Mouse (Mus musculus) liver, embryonic 13.5 days (tissue): ENCODE measurements around the gene Rarg. TPM values are rescaled to one million over a fixed set of nuclear protein-coding genes. Genes with fewer than 3 reads are reported as not detected.

ENCODE experiments used
- ATAC-seq: fragments of 200-750 bp; cut with Nextera tagmentation; 2 replicates; pipeline ENCODE4 v1.8.0; 2017; ENCODE audit warnings: low read depth, mild to moderate bottlenecking, moderate number of reproducible peaks, moderate library complexity
- DNase-seq: peaks from one replicate; pipeline ENCODE4 v3.0.0; 2022
- H3K27ac ChIP-seq: fragments of 300-500 bp; sonication (generic); 2 replicates; pipeline ENCODE4 v1.5.1; 2015; ENCODE audit warnings: moderate library complexity, mild to moderate bottlenecking, inconsistent platforms
- H3K27me3 ChIP-seq: fragments of 300-500 bp; sonication (generic); 2 replicates; pipeline ENCODE4 v1.6.1; 2015; ENCODE audit warnings: mild to moderate bottlenecking, inconsistent platforms
- H3K36me3 ChIP-seq: fragments of 300-500 bp; sonication (generic); 2 replicates; pipeline ENCODE4 v1.6.1; 2015; ENCODE audit warnings: mild to moderate bottlenecking, inconsistent platforms
- H3K4me1 ChIP-seq: fragments of 300-500 bp; sonication (generic); replicated peaks from 2 replicates; pipeline ENCODE4 v1.6.1; 2015; ENCODE audit warnings: inconsistent platforms
- H3K4me2 ChIP-seq: fragments of 300-500 bp; sonication (generic); 2 replicates; pipeline ENCODE4 v1.6.1; 2015; ENCODE audit warnings: inconsistent platforms, mild to moderate bottlenecking, moderate library complexity
- H3K4me3 ChIP-seq: fragments of 300-500 bp; sonication (generic); replicated peaks from 2 replicates; pipeline ENCODE4 v1.5.1; 2015; ENCODE audit warnings: mild to moderate bottlenecking, inconsistent platforms
- H3K9ac ChIP-seq: fragments of 300-500 bp; sonication (generic); 2 replicates; pipeline ENCODE4 v1.6.1; 2015; ENCODE audit warnings: mild to moderate bottlenecking, inconsistent platforms
- H3K9me3 ChIP-seq: fragments of 300-500 bp; sonication (generic); replicated peaks from 2 replicates; pipeline ENCODE4 v1.6.1; 2016; ENCODE audit warnings: inconsistent platforms
- WGBS: fragments of 180-500 bp; shearing (Covaris S2); methylation state at CpG from one replicate; pipeline ENCODE4 v1.1.7; 2015; ENCODE audit not compliant: insufficient replicate concordance; 5-methylcytosine and 5-hydroxymethylcytosine counted together
- polyA plus RNA-seq: library from polyadenylated mRNA; unstranded; fragments of >200 nt; fragmentation: Nextera tagmentation; extraction: Ambion mirVana; gene quantifications from 2 replicates; pipeline ENCODE4 v1.2.1, GENCODE M21; 2015

Rarg gene
- polyA plus RNA-seq, 1 experiment from 2014 or later: 2.5 TPM

DNA sequence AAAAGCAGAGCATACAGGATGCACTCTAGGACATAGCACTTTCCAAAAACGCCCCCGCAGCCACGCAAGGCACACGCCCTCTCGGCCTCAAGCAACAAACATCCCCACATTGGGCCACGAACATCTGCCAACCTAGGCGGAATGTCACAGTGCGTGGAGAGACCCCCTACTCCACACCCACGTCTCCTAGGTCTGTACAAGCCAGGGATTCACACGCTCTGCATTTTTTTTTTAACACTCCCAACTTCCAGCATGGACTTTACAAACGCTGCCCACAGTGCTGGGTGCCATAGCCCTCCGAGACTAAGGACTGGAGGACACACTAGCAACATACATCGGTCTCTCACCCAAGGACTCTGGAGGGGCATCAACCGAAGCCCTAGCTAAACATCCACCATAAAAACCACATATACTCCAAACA, 11.8 kb downstream of the Rarg start:
- peaks cover 64% of the 10 kb centered on the region for H3K4me1 ChIP-seq
- WGBS: 19% methylated on average over 14 of the region's 14 CpGs
- peak overlapping the region; percentile 60 for H3K9ac ChIP-seq
- H3K4me2 ChIP-seq: peak overlapping the region; percentile 75
- ATAC-seq: no peak
- peaks cover 100% of the 10 kb centered on the region for H3K27me3 ChIP-seq
- H3K9me3 ChIP-seq: no peaks in the 10 kb centered on the region
- DNase-seq: no peak
- H3K4me3 ChIP-seq: peak overlapping the region; percentile 58
- H3K27ac ChIP-seq: no peak overlapping the region; the same call in 1 of the 2 replicates
- H3K36me3 ChIP-seq: no peaks in the 10 kb centered on the region

DNA sequence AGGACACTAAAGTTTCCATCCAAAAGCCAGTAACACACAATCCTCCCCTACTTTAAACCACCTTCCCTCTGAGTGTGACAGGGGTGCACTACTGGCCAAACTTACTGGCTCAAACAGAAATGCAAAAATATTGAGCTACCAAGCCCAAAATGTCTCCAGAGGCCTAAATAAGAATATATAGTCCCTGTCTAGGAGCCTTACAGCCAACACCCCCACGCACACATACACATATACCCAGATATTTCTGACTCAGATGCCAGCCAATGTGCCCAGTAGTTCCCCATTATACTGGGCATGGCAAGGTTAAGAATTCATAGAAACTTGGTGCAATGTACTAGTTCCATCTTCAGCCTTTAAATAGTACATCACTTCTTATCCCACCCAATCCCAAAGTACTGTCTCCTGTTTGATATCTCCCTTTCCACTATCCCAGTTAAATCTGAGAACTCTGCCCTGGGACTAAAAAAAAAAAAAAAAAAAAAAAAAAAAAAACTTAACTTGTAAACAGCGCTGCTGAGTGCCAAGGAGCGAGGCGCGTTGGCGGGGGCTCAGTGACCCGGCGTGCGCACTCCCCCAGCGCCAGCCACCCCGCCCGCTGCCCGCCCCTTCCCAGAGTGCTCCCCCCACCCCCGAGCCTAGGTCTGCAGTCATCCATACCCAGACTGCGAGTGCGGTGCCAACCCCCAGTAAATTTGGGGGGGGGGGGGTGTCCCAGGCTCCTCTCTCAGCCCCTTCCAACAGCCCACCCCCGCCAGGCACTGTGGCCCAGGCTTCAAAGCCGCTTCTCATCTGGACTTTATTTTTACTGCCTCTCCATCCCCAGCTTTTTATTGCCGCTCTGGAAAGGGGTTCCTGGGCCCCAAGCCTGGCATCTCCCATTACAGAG, 12.8 kb downstream of the Rarg start:
- peaks cover 96% of the 10 kb centered on the region for H3K27me3 ChIP-seq
- H3K4me2 ChIP-seq: peak overlapping the region; percentile 75
- WGBS: 34% methylated on average over 19 of the region's 19 CpGs
- peak overlapping the region; percentile 41 for H3K27ac ChIP-seq
- peaks cover 62% of the 10 kb centered on the region for H3K4me1 ChIP-seq
- no peak for ATAC-seq
- DNase-seq: no peak
- peak overlapping the region; percentile 58 for H3K4me3 ChIP-seq
- H3K9ac ChIP-seq: peak overlapping the region; percentile 8; the same call in 1 of the 2 replicates
- no peaks in the 10 kb centered on the region for H3K9me3 ChIP-seq
- no peaks in the 10 kb centered on the region for H3K36me3 ChIP-seq

DNA sequence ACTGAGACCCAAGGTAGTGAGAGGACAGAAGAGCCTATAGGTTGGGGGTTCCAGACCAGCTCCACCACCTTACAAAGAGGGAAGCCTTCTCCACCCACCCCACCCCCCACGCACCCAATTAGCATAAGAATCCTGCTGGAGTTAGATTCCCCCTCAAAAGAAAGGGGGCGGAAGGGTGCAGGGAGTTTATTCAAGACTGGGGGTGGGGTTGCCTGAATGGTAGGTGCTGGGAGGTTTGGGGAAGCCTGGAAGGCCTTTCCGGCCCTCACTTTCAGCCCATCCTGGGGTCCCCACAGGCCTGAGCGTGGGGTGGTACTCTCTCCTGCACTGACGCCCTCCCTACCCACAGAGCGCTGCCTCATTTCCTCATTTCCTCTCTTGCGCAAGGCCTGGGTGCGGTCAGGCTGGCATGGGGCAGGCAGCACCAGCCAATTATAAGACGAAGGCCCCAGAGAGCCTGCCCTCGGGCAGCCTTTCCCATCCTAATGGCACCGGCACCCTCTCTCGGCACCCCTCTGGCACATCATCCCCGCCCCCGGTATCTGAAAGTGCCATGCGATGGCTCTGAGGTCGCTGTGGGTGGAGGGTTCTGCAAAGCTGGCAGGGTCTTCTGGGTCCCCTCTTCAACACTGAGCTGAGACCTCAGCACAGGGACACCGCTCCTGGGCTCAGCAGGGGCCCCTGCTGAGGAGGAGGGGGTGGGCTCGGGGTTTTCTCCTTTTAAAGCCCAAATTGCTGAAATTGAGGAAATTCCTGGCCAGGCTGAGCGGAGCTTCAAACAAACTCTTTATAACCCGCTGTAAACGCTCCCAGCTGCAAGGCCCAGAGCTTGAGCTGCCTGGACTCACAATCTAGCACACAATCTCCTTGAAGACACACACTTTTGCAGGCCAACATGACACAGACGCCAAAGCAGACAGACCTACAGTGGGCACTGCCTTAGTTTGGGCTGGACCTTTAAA, 13.8 kb downstream of the Rarg start:
- H3K27ac ChIP-seq: peak overlapping the region; percentile 41
- 11% methylated on average over 22 of the region's 22 CpGs for WGBS
- no peaks in the 10 kb centered on the region for H3K36me3 ChIP-seq
- peaks cover 88% of the 10 kb centered on the region for H3K27me3 ChIP-seq
- ATAC-seq (no peak), DNase-seq (peak; percentile 37)
- no peaks in the 10 kb centered on the region for H3K9me3 ChIP-seq
- peaks cover 54% of the 10 kb centered on the region for H3K4me1 ChIP-seq
- H3K9ac ChIP-seq: 0 out of 2 replicates have a peak overlapping the region, but pooled peaks have one; percentile 2
- peak overlapping the region; percentile 3; the same call in 1 of the 2 replicates for H3K4me3 ChIP-seq
- peak overlapping the region; percentile 34 for H3K4me2 ChIP-seq

GRCm38 (mm10) chr15:102242404-102243228, 14.7 kb downstream of the Rarg start:
- Histone ChIP-seq H3K4me3 (no peak overlapping the region), H3K27me3 (peaks cover 79% of the 10 kb centered on the region), H3K4me1 (peaks cover 48% of the 10 kb centered on the region), H3K9ac (no peak overlapping the region), H3K36me3 (no peaks in the 10 kb centered on the region), H3K9me3 (no peaks in the 10 kb centered on the region), H3K4me2 (peak overlapping the region; percentile 34; the same call in 1 of the 2 replicates), H3K27ac (0 out of 2 replicates have a peak overlapping the region, but pooled peaks have one; percentile 10)
- WGBS: 56% methylated on average over 12 of the region's 12 CpGs
- DNase-seq: no peak
- no peak for ATAC-seq

- ATAC-seq (peak; percentile 37; the same call in 1 of the 2 replicates), DNase-seq (no peak)
- no peaks in the 10 kb centered on the region for H3K36me3 ChIP-seq
- no peak overlapping the region for H3K4me2 ChIP-seq
- H3K27me3 ChIP-seq: peaks cover 59% of the 10 kb centered on the region
- H3K4me3 ChIP-seq: no peak overlapping the region
- no peaks in the 10 kb centered on the region for H3K9me3 ChIP-seq
- no peak overlapping the region for H3K9ac ChIP-seq
- H3K4me1 ChIP-seq: peaks cover 37% of the 10 kb centered on the region
- 49% methylated on average over 4 of the region's 4 CpGs for WGBS
- peak overlapping the region; percentile 4; the same call in 1 of the 2 replicates for H3K27ac ChIP-seq
These were observed 16.7 kb downstream of the Rarg start for GRCm38 (mm10) chr15:102240607-102241006.

GRCm38 (mm10) chr15:102239851-102240250, 17.5 kb downstream of the Rarg start:
- Histone ChIP-seq H3K27me3 (peaks cover 51% of the 10 kb centered on the region), H3K9ac (no peak overlapping the region), H3K27ac (no peak overlapping the region), H3K4me3 (no peak overlapping the region), H3K4me2 (no peak overlapping the region), H3K4me1 (peaks cover 37% of the 10 kb centered on the region), H3K9me3 (no peaks in the 10 kb centered on the region), H3K36me3 (no peaks in the 10 kb centered on the region)
- WGBS: 67% methylated on average over 11 of the region's 11 CpGs
- ATAC-seq: no peak
- DNase-seq: no peak

DNA sequence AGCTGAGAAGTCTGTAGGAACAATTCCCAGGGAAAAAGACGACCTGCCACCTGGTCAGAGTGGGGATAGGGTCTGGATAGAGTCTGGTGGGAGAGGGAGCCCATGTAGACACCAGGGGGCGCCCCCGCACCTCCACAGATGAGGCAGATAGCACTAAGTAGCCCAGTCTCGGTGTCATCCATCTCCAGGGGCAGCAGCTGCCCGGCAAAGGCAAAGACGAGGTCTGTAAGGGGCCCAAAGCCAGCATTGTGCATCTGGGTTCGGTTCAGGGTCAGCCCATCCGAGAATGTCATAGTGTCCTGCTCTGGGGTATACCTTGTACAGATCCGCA, 18.1 kb downstream of the Rarg start:
- H3K4me3 ChIP-seq: no peak overlapping the region
- H3K27ac ChIP-seq: no peak overlapping the region
- peaks cover 45% of the 10 kb centered on the region for H3K27me3 ChIP-seq
- no peak overlapping the region for H3K9ac ChIP-seq
- ATAC-seq (no peak), DNase-seq (peak; percentile 59)
- H3K4me1 ChIP-seq: peaks cover 39% of the 10 kb centered on the region
- WGBS: 9% methylated on average over 9 of the region's 9 CpGs
- no peaks in the 10 kb centered on the region for H3K36me3 ChIP-seq
- H3K4me2 ChIP-seq: no peak overlapping the region
- no peaks in the 10 kb centered on the region for H3K9me3 ChIP-seq

DNA sequence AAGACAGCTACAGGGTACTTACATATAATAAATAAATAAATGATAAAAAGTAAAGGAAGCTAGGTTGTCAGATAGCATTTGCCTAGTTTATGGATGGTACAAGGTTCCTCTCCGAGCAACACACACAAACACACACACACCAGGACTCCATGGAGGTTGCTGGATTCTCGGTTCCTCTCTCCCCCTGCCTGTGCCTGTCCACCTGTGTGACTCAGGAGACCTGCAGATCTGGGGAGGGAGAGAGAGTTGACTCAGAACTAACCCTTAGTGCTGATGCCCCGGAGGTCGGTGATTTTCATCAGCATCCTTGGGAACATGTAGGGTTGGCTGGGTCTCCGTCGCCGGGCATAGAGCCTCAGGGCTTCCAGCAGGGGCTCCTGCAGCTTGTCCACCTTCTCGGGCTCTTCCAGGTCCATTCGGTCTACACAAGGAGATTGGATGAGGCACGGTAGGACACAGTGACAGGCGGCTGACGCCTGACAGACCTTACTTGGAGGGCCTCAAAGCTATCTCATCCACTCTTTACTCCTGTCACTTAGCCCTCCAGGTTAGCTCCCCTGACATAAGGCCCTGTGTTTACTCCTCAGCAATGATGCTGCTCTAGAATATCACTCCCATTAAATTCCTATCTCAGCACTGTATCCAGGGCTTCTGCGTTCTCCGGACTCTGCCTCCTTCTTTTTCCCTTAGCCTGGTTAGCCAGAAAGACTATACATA, 18.6 kb downstream of the Rarg start:
- Histone ChIP-seq H3K27me3 (peaks cover 40% of the 10 kb centered on the region), H3K4me2 (no peak overlapping the region), H3K9me3 (no peaks in the 10 kb centered on the region), H3K4me1 (peaks cover 39% of the 10 kb centered on the region), H3K27ac (no peak overlapping the region), H3K9ac (no peak overlapping the region), H3K4me3 (no peak overlapping the region), H3K36me3 (no peaks in the 10 kb centered on the region)
- no peak for DNase-seq
- 71% methylated on average over 14 of the region's 14 CpGs for whole genome bisulfite sequencing
- no peak for ATAC-seq

DNA sequence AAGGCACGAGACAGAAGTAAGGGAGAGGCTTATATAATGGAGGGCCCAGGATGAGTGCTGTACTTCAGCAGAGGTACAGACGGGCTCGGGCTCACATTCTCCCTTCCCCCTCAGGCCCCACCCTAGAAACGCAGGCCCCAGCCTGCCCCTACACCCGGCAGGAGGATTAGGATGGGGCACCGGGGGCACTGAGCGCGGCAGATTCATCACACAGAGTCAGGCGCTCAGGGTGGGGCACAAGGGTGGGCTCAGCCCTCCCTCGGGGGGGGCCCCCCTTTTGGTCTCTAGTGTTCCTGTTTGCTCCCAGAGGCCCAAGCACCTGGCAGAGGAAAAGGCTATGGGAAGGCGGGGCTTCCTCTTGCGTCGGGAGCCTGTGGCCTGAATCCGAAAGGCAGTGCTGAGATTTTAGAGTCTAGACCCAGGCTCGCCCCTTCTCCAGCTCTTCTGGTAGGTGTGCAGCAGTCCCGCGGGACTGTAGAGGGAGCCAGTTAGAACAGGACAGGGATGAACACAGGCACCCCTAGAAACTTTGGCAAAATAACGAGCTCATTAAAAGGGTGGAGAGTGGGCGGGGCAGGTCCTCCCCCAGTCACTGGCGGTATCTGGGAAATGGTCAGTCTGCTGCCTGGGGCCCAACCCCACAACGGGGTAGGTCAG, 21.8 kb downstream of the Rarg start:
- peak; percentile 6; the same call in 1 of the 2 replicates for ATAC-seq
- Histone ChIP-seq H3K4me3 (peak overlapping the region; percentile 23), H3K9me3 (no peaks in the 10 kb centered on the region), H3K9ac (0 out of 2 replicates have a peak overlapping the region, but pooled peaks have one; percentile 33), H3K4me2 (peak overlapping the region; percentile 48), H3K4me1 (peaks cover 55% of the 10 kb centered on the region), H3K27ac (no peak overlapping the region), H3K27me3 (peaks cover 8% of the 10 kb centered on the region; the same call in 1 of the 2 replicates), H3K36me3 (no peaks in the 10 kb centered on the region)
- DNase-seq: no peak
- WGBS: 30% methylated on average over 21 of the region's 21 CpGs
